Mouse (Mus musculus) forebrain, embryonic 11.5 days (tissue): ENCODE measurements around the gene Acly. TPM values are rescaled to one million over a fixed set of nuclear protein-coding genes. Genes with fewer than 3 reads are reported as not detected.

ENCODE experiments used
- ATAC-seq: fragments of 200-750 bp; cut with Nextera tagmentation; replicated peaks from 2 replicates; pipeline ENCODE4 v1.8.0; 2017; ENCODE audit warnings: moderate TSS enrichment; ENCODE audit not compliant: low FRiP score
- DNase-seq: peaks from one replicate; pipeline ENCODE4 v3.0.0-alpha.2; 2017; ENCODE audit warnings: low spot score
- H3K27ac ChIP-seq: fragments of 300-500 bp; sonication (generic); 2 replicates; pipeline ENCODE4 v1.5.1; 2014; ENCODE audit warnings: low read depth, low read length
- H3K27me3 ChIP-seq: fragments of 300-500 bp; sonication (generic); 2 replicates; pipeline ENCODE4 v1.6.1; 2014; ENCODE audit warnings: mild to moderate bottlenecking, low read length, mixed read lengths; ENCODE audit not compliant: control insufficient read depth, insufficient read depth
- H3K36me3 ChIP-seq: fragments of 300-500 bp; sonication (generic); 2 replicates; pipeline ENCODE4 v1.6.1; 2014; ENCODE audit warnings: mild to moderate bottlenecking, low read length, moderate library complexity, mixed read lengths; ENCODE audit not compliant: control insufficient read depth, insufficient read depth
- H3K4me1 ChIP-seq: fragments of 300-500 bp; sonication (generic); replicated peaks from 2 replicates; pipeline ENCODE4 v1.6.1; 2014; ENCODE audit warnings: low read length, mixed read lengths; ENCODE audit not compliant: control insufficient read depth, insufficient read depth
- H3K4me2 ChIP-seq: fragments of 300-500 bp; sonication (generic); 2 replicates; pipeline ENCODE4 v1.6.1; 2014; ENCODE audit warnings: low read depth, mild to moderate bottlenecking, low read length, moderate library complexity, mixed read lengths; ENCODE audit not compliant: severe bottlenecking
- H3K4me3 ChIP-seq: fragments of 300-500 bp; sonication (generic); 2 replicates; pipeline ENCODE4 v1.5.1; 2014; ENCODE audit warnings: low read depth, low read length
- H3K9ac ChIP-seq: fragments of 300-500 bp; sonication (generic); 2 replicates; pipeline ENCODE4 v1.6.1; 2014; ENCODE audit warnings: low read length
- H3K9me3 ChIP-seq: fragments of 300-500 bp; sonication (generic); 2 replicates; pipeline ENCODE4 v1.6.1; 2016; ENCODE audit warnings: low read length, mixed read lengths; ENCODE audit not compliant: control insufficient read depth
- WGBS: fragments of 180-500 bp; shearing (Covaris S2); extraction: QIAGEN DNeasy Blood & Tissue Kit; methylation state at CpG from one replicate; pipeline ENCODE4 v1.1.7; 2014; 5-methylcytosine and 5-hydroxymethylcytosine counted together
- polyA plus RNA-seq: library from polyadenylated mRNA; unstranded; fragments of >200 nt; fragmentation: Nextera tagmentation; extraction: Ambion mirVana; gene quantifications from 2 replicates; pipeline ENCODE4 v1.2.1, GENCODE M21; 2014

Acly gene
- polyA plus RNA-seq = 294 TPM in 2 replicates

DNA sequence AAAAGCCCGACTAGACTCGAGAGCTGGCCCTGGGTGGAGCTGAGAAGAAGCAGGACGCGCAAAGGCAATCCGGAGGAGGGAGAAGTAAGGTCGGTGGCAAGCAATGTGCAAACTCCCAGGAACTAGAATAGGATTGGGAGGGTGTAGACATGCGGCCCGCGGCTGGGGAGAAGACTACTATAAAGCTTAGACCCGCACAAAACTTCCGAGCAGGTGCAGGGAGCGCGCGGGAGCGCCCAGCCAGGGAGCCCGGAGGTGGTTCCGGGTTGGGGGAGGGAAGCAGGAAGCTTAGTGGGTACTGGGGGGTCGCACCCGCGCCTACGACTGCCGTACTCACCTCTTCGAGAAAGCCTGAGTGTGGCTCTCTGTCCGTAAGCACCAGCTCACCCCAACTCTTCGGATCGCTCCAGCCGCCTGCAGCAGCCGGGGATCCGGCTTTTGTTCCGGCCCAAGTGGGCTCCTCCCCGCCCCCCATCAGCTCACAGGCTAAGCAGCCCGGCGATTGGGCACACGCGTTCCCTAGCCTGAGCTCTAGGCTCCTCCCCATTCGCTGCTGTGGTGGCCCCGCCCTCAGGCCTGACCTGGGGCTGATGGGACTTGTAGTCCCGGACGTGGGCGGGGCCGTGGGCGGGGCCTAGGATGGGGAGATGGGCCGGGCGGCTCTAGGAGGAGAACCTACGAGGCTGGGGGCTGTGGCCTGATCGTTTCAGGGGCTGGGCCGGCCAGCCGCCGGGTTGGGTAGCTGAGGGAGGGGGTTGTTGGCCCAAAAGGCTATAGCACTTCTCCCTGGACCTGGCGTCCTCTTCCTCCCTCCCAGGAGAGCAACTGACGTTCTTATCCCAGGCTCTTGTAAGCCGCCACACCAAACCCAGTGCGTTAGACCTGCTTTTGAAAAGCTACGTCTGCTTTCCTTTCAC, at the start of gene Acly:
Gene Acly (minus strand): TSS at position 543 of the 917 bp plus-strand sequence.
- WGBS = under 1% methylated on average over 54 of the region's 54 CpGs
- H3K36me3 ChIP-seq = peaks cover 5% of the 10 kb centered on the region
- H3K27ac ChIP-seq = peak within 1 kb of the TSS; percentile 80
- peaks cover 10% of the 10 kb centered on the region; the same call in 1 of the 2 replicates for H3K4me1 ChIP-seq
- peak; percentile 100 for DNase-seq
- peak within 1 kb of the TSS; percentile 88 for H3K4me3 ChIP-seq
- no peaks in the 10 kb centered on the region; the same call in 1 of the 2 replicates for H3K27me3 ChIP-seq
- H3K9me3 ChIP-seq = no peaks in the 10 kb centered on the region
- H3K9ac ChIP-seq = peak within 1 kb of the TSS; percentile 98
- peak within 1 kb of the TSS; percentile 98 for H3K4me2 ChIP-seq
- ATAC-seq = peak; percentile 99

DNA sequence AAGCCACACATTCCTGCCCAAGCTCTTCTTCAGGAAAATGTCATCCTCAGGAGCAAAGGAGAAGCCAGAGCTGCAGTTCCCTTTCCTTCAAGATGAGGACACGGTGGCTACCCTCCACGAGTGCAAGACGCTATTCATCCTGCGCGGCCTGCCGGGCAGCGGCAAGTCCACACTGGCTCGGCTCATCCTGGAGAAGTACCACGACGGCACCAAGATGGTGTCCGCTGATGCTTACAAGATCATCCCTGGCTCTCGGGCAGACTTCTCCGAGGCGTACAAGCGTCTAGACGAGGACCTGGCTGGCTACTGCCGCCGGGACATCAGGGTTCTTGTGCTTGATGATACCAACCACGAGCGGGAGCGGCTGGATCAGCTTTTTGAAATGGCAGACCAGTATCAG, 48.5 kb upstream of the Acly start:
- H3K4me3 ChIP-seq = no peak overlapping the region
- DNase-seq (no peak), ATAC-seq (no peak)
- WGBS = 71% methylated on average over 21 of the region's 21 CpGs
- H3K36me3 ChIP-seq = no peaks in the 10 kb centered on the region
- H3K9me3 ChIP-seq = no peaks in the 10 kb centered on the region
- no peak overlapping the region for H3K27ac ChIP-seq
- no peak overlapping the region for H3K4me2 ChIP-seq
- H3K4me1 ChIP-seq = peaks cover 4% of the 10 kb centered on the region; the same call in 1 of the 2 replicates
- H3K27me3 ChIP-seq = no peaks in the 10 kb centered on the region
- no peak overlapping the region for H3K9ac ChIP-seq

DNA sequence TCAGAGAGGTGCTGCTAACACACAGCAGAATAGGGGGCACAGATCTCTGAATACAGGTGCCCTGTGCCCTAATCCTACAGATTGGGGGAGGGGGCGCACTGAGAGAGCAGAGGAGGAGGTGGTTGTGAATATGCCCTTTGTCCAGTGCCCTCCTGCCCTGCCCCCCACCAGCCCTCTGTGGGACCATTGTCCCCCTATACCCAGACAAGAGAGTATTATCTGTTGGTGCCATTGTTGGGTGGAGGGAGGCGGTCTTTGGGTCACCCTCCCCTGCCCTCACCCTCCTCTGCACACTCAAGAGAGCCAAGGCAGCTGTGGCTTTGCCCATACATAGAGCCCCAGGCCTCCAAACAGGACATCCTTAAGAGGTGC, 47.7 kb upstream of the Acly start:
- WGBS = 19% methylated on average over 2 of the region's 2 CpGs
- Histone ChIP-seq H3K9me3 (no peaks in the 10 kb centered on the region), H3K4me3 (peak overlapping the region; percentile 61), H3K9ac (peak overlapping the region; percentile 55), H3K4me1 (peaks cover 10% of the 10 kb centered on the region), H3K27ac (no peak overlapping the region), H3K4me2 (peak overlapping the region; percentile 83), H3K36me3 (no peaks in the 10 kb centered on the region), H3K27me3 (peaks cover 2% of the 10 kb centered on the region)
- peak; percentile 57; the same call in 1 of the 2 replicates for ATAC-seq
- DNase-seq = no peak

DNA sequence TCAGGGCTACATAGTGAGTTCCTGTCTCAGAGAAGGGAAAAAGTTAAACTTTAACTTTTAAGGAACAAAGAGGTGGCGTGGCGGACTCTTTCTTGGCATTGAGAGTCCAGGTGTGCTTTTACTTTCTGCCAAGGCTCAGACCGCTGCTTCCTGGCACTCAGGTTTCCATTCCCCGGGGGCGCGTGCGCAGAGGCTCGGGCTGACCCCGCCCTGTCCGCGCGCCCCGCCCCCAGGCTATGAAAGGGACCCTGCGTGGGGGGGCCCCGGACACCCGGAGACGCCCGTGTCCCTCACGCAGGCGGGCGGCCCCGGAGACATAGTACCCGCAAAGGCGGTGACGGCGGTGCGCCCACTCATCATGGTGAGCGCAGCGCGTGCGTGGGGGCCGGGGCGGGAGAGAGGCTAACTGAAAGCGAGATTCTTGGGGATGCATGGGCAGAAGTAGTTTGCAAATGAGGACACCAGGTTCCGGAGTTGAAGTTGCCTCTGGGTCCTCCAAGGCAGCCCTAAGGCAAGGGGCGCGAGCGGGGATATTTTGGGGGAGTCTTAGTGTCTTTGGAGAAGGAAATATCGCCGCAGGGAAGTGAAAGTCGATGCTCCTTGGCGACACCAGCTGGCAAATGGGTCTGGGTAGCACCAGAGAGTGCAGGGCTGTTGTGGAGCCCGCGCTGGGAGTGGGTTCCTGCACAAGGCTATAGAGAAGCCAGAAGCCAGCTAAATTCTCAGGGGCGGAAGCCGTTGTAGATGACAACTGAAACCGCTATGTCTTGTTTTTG, 47.1 kb upstream of the Acly start, which contains the start of gene Cnp:
Gene Cnp (plus strand): TSS at position 197 of the 776 bp plus-strand sequence.
- no peak within 1 kb of the TSS for H3K27ac ChIP-seq
- H3K4me3 ChIP-seq = peak within 1 kb of the TSS; percentile 61
- 3% methylated on average over 47 of the region's 47 CpGs for WGBS
- peak within 1 kb of the TSS; percentile 83 for H3K4me2 ChIP-seq
- H3K9me3 ChIP-seq = no peaks in the 10 kb centered on the region
- H3K36me3 ChIP-seq = no peaks in the 10 kb centered on the region
- ATAC-seq (peak; percentile 62), DNase-seq (peak; percentile 81)
- H3K27me3 ChIP-seq = peaks cover 2% of the 10 kb centered on the region
- H3K9ac ChIP-seq = peak within 1 kb of the TSS; percentile 55
- peaks cover 10% of the 10 kb centered on the region for H3K4me1 ChIP-seq

DNA sequence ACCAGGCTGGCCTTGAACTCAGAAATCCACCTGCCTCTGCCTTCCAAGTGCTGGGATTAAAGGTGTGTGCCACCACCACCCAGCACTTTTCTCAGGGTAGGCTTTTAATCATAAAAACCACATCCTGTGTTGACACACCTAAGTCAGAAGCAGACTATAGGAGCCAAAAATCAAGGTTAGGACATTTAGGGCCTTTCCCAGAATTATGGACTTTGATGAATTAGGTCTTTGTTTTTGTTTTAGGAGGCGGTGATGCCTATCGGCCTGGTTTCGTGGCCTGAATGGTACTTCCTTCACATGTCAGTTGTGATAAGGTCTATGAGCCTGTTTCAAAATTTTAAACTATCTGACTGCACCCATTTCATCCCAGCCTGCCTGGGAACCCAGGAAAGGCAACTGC, 46.4 kb upstream of the Acly start:
- Histone ChIP-seq H3K4me2 (no peak overlapping the region), H3K27me3 (peaks cover 2% of the 10 kb centered on the region), H3K36me3 (no peaks in the 10 kb centered on the region), H3K9ac (no peak overlapping the region), H3K4me3 (peak overlapping the region; percentile 61; the same call in 1 of the 2 replicates), H3K4me1 (peaks cover 10% of the 10 kb centered on the region), H3K9me3 (no peaks in the 10 kb centered on the region), H3K27ac (no peak overlapping the region)
- WGBS = 93% methylated on average over 3 of the region's 3 CpGs
- no peak for ATAC-seq
- no peak for DNase-seq

DNA sequence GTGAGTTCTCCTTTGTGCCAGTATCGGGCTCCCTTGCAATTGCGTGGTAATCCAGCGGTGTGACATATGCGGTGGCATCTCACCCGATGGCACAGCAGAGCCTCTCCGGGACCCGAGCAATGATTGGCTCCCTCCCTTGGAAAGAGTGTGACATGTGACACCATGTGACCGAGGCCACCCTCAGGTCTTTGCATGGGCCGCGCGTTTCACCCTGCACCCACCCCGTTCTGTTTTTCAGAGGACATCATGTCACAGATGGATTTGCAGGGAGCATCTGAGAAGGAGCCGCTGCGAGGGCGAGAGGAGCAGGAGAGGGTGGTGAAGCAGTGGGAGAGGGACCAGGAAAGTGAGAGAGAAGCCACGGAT, 43.4 kb upstream of the Acly start:
- Histone ChIP-seq H3K36me3 (no peaks in the 10 kb centered on the region), H3K27me3 (peaks cover 2% of the 10 kb centered on the region), H3K4me3 (no peak overlapping the region; the same call in 1 of the 2 replicates), H3K9ac (peak overlapping the region; percentile 10; the same call in 1 of the 2 replicates), H3K4me1 (peaks cover 10% of the 10 kb centered on the region), H3K9me3 (no peaks in the 10 kb centered on the region), H3K27ac (no peak overlapping the region), H3K4me2 (peak overlapping the region; percentile 48)
- WGBS = 11% methylated on average over 16 of the region's 16 CpGs
- ATAC-seq (no peak), DNase-seq (no peak)

DNA sequence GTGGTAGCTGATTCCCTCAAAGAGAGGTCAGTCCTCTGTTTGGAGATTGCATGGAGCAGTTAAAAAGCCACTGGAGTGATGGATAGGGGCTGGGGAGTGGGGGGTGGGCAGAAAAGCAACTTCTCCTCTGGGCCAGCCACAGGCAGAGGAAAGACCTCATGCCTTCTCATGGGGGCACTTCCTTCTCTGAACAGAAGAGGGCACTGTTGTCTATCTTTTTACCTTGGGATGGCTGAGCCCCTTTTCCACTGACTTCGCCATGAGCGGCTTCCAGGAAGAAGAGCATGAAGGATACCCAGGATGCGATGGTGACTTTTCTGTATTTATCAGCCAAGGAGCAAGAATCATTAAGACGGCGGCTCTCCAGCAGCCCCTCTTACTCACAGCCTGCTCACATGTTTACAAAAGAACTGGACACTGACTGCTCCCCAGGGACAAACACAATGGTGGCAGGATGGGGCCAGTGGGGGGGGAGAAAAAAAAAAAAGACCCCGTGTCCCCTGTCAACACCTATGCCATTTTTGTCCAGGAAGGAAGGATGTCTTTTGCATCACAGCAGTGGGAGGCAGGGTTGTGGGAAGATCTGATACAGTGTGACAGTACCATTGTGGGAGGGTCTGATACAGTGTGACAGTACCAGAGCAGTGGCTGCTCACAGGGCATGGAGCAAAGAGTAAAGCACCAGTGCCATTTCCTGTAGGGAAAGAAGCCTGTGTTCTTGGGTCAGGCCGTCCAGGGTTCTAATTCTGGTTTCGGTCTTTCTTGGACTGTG, 42.8 kb upstream of the Acly start:
- 11% methylated on average over 8 of the region's 8 CpGs for whole genome bisulfite sequencing
- peak overlapping the region; percentile 10; the same call in 1 of the 2 replicates for H3K9ac ChIP-seq
- no peak overlapping the region for H3K27ac ChIP-seq
- peak; percentile 81 for DNase-seq
- H3K9me3 ChIP-seq = no peaks in the 10 kb centered on the region
- H3K36me3 ChIP-seq = no peaks in the 10 kb centered on the region
- peaks cover 9% of the 10 kb centered on the region for H3K4me1 ChIP-seq
- ATAC-seq = no peak; the same call in 1 of the 2 replicates
- H3K4me3 ChIP-seq = peak overlapping the region; percentile 11; the same call in 1 of the 2 replicates
- H3K4me2 ChIP-seq = peak overlapping the region; percentile 48
- H3K27me3 ChIP-seq = peaks cover 2% of the 10 kb centered on the region

DNA sequence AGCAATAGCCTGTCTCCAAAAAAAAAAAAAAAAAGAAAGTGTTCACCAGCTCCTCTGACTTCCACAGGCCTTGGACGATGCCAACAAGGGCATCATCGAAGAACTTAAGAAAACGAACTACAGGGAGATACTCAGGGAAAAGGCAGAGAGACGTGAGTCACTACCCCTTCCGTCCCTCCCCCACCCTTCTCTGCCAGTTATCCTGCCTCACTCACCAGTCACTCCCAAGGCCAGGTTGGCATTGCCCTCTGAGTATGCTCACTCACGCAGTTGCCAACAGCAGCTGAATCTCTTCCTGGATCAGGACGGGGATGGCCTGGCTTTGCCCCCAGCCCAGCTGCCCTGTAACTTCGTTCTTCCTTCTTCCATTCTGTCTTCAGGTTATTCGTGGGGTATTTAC, 42.0 kb upstream of the Acly start:
- H3K4me2 ChIP-seq = no peak overlapping the region
- peaks cover 2% of the 10 kb centered on the region for H3K27me3 ChIP-seq
- H3K27ac ChIP-seq = no peak overlapping the region
- DNase-seq (no peak), ATAC-seq (no peak)
- WGBS = 70% methylated on average over 9 of the region's 9 CpGs
- H3K4me1 ChIP-seq = peaks cover 6% of the 10 kb centered on the region
- H3K36me3 ChIP-seq = no peaks in the 10 kb centered on the region
- no peak overlapping the region for H3K4me3 ChIP-seq
- no peaks in the 10 kb centered on the region for H3K9me3 ChIP-seq
- H3K9ac ChIP-seq = no peak overlapping the region
